Mouse (Mus musculus): ENCODE results near the gene Peli3.

DNA sequence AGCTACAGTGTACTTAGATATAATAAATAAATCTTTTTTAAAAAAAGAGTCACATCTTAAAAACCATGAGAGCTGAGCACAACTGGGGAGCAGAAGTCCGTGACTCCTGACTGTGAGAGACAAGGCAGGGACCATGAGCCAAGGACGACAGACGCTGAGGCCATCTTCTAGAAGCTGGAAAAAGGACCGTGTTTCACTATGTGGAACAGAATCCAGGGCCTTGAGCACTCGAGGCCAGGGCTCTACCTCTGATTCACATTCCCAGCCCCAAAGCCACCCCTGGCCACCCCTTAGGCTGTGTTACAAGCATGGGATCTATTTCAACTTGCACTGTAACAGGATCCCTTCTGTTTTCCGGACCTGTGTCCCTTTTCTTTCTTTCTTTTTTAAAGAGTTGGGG is 23.3 kb downstream of the Peli3 start:
- TF ChIP-seq CTCF (IDR thresholded peaks at IDR 0.05; ENCODE audit: extremely low read depth, insufficient read depth, insufficient read length, insufficient replicate concordance) = no peak
- TF ChIP-seq POLR2A (IDR thresholded peaks at IDR 0.05; ENCODE audit: low read depth, low read length) = no peak
